Mouse (Mus musculus): Measurements from ENCODE around the gene Map3k14. TPM values are rescaled to one million over a fixed set of nuclear protein-coding genes. Genes with fewer than 3 reads are reported as not detected.

Gene Map3k14
- polyA plus RNA-seq (2012; rRNA removed) = 8.0 and 8.6 TPM in 2 replicates

DNA sequence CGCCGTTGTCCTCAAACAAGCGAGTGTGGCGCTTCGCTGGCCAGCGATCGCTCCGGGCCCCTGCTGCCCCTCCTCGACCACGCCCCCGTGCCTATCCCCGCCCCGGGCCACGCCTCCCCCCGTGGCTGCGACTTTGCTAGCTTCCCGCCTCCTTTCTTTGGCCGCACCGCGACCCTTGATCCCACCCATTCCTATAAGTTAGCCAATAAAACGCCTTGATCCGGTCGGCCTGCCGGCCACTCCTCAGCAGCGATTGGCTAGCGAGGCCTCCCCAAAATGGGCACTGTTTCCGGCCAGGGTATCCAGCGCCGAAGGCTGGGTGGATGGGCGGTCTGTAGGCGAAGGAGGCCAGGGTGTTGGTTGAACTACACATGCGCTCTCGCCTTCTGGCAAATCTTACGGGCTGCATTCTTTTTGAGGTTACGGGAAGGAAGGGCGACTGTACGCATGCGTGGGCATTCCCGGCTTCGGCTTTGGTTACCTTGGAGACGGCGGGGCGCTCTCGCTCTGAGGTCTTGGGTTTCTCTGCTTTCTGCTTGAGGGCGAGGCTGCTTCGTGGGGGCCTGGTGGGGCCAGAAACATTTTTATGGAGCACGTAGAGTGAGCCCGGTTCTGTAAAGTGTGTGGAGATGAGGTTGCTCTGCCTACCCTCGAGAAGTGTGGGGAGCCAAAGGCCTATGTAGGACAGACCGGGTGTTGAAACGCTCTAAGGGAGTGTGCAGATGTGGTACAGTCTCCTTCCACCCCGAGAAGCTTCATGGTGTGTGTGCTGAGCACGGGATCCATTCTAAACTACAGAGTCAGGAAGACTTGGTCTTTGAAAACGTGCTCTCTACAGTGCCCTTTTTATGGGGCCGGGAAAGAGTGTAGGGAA, at the start of gene Map3k14:
TSS of gene Map3k14 (minus strand) at position 127 of the 874 bp plus-strand sequence.
- H3K27ac ChIP-seq (ENCODE audit: insufficient read depth, low read depth, low read length) = peak within 1 kb of the TSS; percentile 76
- TF ChIP-seq POLR2A (IDR thresholded peaks at IDR 0.05; ENCODE audit: low read depth, low read length) (peak; percentile 84), CTCF (conservative IDR thresholded peaks at IDR 0.05; ENCODE audit: insufficient read depth, insufficient read length, low read depth, low read length) (no peak)
- peak within 1 kb of the TSS; percentile 76 for H3K4me3 ChIP-seq (ENCODE audit: insufficient read depth, low read depth, low read length)
- no peaks in the 10 kb centered on the region for H3K36me3 ChIP-seq (ENCODE audit: control insufficient read depth, insufficient read depth, low read length)
- no peaks in the 10 kb centered on the region for H3K27me3 ChIP-seq (replicated peaks; ENCODE audit: control insufficient read depth, insufficient read depth, low read length)
- peaks cover 26% of the 10 kb centered on the region; the same call in 1 of the 2 replicates for H3K4me1 ChIP-seq (ENCODE audit: control insufficient read depth, insufficient read depth, low read length)
- 1% methylated on average over 49 of the region's 55 CpGs for whole genome bisulfite sequencing
- peak; percentile 100 for DNase-seq

DNA sequence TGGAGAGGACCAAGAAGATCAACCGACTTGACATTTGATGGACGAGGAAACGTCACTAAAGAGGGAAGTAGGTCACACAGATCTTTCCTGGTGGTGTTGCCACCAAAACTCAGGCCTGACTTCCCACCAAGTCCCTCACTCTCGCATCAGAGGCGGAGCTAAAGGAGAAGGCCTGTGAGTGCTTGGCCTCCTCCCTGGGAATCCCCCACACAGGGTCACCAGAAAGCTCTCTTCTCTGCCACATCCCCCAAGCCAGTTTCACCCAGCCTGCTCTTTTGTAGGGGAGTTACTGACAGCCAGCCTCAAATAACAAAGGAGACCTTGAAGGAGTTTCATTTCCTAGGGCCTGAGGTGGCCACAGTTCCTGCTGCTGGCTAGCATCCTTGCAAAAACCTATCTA, 48.1 kb upstream of the Map3k14 start:
- TF ChIP-seq POLR2A (IDR thresholded peaks at IDR 0.05; ENCODE audit: low read depth, low read length) = no peak
- TF ChIP-seq CTCF (conservative IDR thresholded peaks at IDR 0.05; ENCODE audit: insufficient read depth, insufficient read length, low read depth, low read length) = no peak
- Histone ChIP-seq H3K36me3 (ENCODE audit: control insufficient read depth, insufficient read depth, low read length) (no peaks in the 10 kb centered on the region), H3K27me3 (replicated peaks; ENCODE audit: control insufficient read depth, insufficient read depth, low read length) (no peaks in the 10 kb centered on the region), H3K4me3 (ENCODE audit: insufficient read depth, low read depth, low read length) (no peak overlapping the region), H3K4me1 (ENCODE audit: control insufficient read depth, insufficient read depth, low read length) (peaks cover 17% of the 10 kb centered on the region), H3K27ac (ENCODE audit: insufficient read depth, low read depth, low read length) (peak overlapping the region; percentile 69; the same call in 1 of the 2 replicates)
- no peak for DNase-seq
- WGBS = 58% methylated on average over 5 of the region's 5 CpGs

DNA sequence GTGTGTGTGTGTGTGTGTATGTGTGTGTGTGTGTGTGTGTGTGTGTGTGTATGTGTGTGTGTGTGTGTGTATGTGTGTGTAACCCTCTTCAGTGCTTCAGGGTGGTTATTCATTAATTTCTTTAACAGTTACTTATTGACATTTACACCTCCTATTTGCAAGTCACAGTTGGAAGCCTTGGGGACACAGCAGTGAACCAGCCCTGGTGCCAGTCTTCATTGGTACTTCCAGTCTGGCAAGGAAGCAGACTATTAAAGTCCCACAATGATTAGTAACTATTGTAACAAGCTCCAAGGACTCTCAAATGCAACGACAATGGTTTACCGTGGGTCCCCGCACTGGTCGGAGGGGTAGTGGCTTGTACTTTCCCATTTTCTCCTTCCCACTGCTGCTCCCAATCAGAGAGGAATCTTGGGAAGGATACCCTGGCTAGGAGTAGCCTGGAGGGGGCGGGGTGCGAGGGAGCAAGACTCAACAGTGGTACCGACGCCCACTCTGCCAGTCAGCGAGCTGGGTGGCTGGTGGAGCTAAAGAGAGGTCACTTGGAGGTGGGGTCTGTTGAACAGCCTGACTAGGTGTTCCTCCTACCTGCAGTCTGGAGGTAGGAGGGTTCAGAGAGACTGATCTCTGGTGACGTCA, 47.6 kb upstream of the Map3k14 start:
- Histone ChIP-seq H3K4me3 (ENCODE audit: insufficient read depth, low read depth, low read length) (no peak overlapping the region), H3K27me3 (replicated peaks; ENCODE audit: control insufficient read depth, insufficient read depth, low read length) (no peaks in the 10 kb centered on the region), H3K36me3 (ENCODE audit: control insufficient read depth, insufficient read depth, low read length) (no peaks in the 10 kb centered on the region), H3K4me1 (ENCODE audit: control insufficient read depth, insufficient read depth, low read length) (peaks cover 17% of the 10 kb centered on the region), H3K27ac (ENCODE audit: insufficient read depth, low read depth, low read length) (peak overlapping the region; percentile 69)
- WGBS = 40% methylated on average over 10 of the region's 10 CpGs
- DNase-seq = peak; percentile 82
- TF ChIP-seq POLR2A (IDR thresholded peaks at IDR 0.05; ENCODE audit: low read depth, low read length) (no peak), CTCF (conservative IDR thresholded peaks at IDR 0.05; ENCODE audit: insufficient read depth, insufficient read length, low read depth, low read length) (no peak)

DNA sequence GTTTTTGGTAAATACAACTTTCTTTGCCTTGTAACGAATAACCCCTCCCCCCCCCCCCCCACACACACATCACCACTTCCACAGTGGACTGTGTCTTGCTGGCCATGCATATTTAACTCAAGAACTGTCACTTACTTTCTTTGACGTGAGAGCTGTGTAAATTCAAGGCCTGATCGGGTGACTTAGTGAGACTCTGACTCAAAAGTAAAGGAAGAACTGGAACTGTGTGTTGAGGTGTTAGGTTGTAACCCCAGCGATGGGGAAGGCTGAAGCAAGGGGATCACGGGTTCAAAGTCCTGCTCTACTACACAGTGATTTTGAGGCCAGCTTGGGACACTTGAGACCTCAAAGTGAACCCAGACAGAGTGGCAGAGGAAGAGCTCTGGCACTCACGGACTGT, 46.3 kb upstream of the Map3k14 start:
- DNase-seq = no peak
- Histone ChIP-seq H3K4me1 (ENCODE audit: control insufficient read depth, insufficient read depth, low read length) (peaks cover 17% of the 10 kb centered on the region), H3K36me3 (ENCODE audit: control insufficient read depth, insufficient read depth, low read length) (no peaks in the 10 kb centered on the region), H3K27me3 (replicated peaks; ENCODE audit: control insufficient read depth, insufficient read depth, low read length) (no peaks in the 10 kb centered on the region), H3K27ac (ENCODE audit: insufficient read depth, low read depth, low read length) (no peak overlapping the region), H3K4me3 (ENCODE audit: insufficient read depth, low read depth, low read length) (no peak overlapping the region)
- WGBS = 65% methylated on average over 6 of the region's 6 CpGs
- TF ChIP-seq POLR2A (IDR thresholded peaks at IDR 0.05; ENCODE audit: low read depth, low read length) (no peak), CTCF (conservative IDR thresholded peaks at IDR 0.05; ENCODE audit: insufficient read depth, insufficient read length, low read depth, low read length) (no peak)

DNA sequence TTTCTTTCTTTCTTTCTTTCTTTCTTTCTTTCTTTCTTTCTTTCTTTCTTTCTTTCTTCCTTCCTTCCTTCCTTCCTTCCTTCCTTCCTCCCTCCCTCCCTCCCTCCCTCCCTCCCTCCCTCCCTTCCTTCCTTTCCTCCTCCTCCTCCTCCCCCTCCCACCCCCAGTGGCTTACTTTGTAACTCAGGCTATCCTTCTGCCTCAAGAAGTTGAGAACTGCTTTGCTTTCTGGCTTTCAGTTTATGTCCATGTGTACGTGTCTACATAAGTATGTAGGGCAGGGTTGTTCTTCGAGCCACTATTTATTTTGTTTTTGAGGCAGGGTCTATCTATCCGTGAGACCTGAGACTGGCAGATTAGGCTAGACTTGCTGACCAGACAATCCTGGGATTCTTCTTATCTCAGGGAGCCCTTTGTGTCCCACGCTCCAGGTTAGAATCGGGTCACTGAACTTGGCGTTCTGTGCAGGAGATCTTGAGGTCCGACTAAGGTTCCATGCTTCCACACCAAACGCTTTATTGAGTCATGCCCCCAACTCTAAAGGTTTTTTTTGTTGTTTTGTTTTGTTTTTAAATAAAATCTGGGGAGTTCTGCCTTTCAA, 45.5 kb upstream of the Map3k14 start:
- TF ChIP-seq CTCF (conservative IDR thresholded peaks at IDR 0.05; ENCODE audit: insufficient read depth, insufficient read length, low read depth, low read length) = no peak
- TF ChIP-seq POLR2A (IDR thresholded peaks at IDR 0.05; ENCODE audit: low read depth, low read length) = no peak
- Histone ChIP-seq H3K36me3 (ENCODE audit: control insufficient read depth, insufficient read depth, low read length) (no peaks in the 10 kb centered on the region), H3K4me1 (ENCODE audit: control insufficient read depth, insufficient read depth, low read length) (peaks cover 17% of the 10 kb centered on the region), H3K27ac (ENCODE audit: insufficient read depth, low read depth, low read length) (no peak overlapping the region), H3K27me3 (replicated peaks; ENCODE audit: control insufficient read depth, insufficient read depth, low read length) (no peaks in the 10 kb centered on the region), H3K4me3 (ENCODE audit: insufficient read depth, low read depth, low read length) (no peak overlapping the region)
- DNase-seq = no peak
- WGBS = 44% methylated on average over 8 of the region's 8 CpGs

DNA sequence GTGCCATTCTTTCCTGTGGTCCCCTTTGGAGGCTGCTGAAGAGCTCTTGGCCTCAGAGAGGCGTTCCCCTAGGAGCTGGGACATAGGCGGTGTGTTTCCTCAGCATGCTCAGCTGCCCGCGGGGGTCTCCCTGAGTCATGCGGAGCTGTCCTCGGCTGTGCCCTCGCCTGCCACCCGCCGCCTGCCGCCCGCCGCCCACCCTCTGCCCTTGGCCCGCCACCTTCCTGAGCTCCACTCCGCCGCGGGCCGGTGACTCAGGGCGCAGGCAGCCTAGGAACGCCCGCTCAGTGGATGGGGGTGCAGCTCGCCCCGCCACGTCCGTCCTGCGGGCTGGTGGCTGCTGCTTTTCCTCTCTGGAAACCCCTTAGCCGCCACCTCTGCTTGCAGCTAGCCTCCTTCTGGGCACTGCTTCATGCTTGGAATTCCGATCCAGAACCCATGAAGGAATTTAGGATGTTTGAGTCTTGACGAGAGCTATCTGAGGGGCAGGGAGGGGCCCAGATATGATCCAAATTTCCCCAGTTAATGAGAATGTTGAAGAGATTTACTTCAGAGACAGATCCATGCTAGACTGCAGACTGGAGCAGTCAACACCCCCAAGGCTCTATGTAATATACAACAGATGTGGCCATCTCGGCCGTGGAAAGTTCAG, 44.8 kb upstream of the Map3k14 start:
- Histone ChIP-seq H3K27ac (ENCODE audit: insufficient read depth, low read depth, low read length) (peak overlapping the region; percentile 79), H3K4me1 (ENCODE audit: control insufficient read depth, insufficient read depth, low read length) (peaks cover 17% of the 10 kb centered on the region), H3K36me3 (ENCODE audit: control insufficient read depth, insufficient read depth, low read length) (no peaks in the 10 kb centered on the region), H3K4me3 (ENCODE audit: insufficient read depth, low read depth, low read length) (peak overlapping the region; percentile 7; the same call in 1 of the 2 replicates), H3K27me3 (replicated peaks; ENCODE audit: control insufficient read depth, insufficient read depth, low read length) (no peaks in the 10 kb centered on the region)
- TF ChIP-seq POLR2A (IDR thresholded peaks at IDR 0.05; ENCODE audit: low read depth, low read length) (no peak), CTCF (conservative IDR thresholded peaks at IDR 0.05; ENCODE audit: insufficient read depth, insufficient read length, low read depth, low read length) (no peak)
- WGBS = 3% methylated on average over 29 of the region's 30 CpGs
- DNase-seq = peak; percentile 67

All from kidney, adult 2 months (tissue).